Mouse (Mus musculus) liver, adult 2 months (tissue): ENCODE measurements at regions not wholly inside any gene's neighbourhood (a gene's known extent, or its start where the extent isn't known, plus 50 kb on each side); places are given as distances from the start of the nearest gene placed in this dataset.

Source experiments
- CTCF ChIP-seq: fragments of 200-500 bp; IDR thresholded peaks from 2 replicates; pipeline ENCODE4 v1.5.1; 2011; ENCODE audit warnings: low read depth, low read length, control low read depth
- POLR2A ChIP-seq: fragments of 200-500 bp; IDR thresholded peaks from 2 replicates; pipeline ENCODE4 v1.6.1; 2011; ENCODE audit warnings: low read length, control low read depth; ENCODE audit not compliant: insufficient read depth; ENCODE audit errors: extremely low read depth

DNA sequence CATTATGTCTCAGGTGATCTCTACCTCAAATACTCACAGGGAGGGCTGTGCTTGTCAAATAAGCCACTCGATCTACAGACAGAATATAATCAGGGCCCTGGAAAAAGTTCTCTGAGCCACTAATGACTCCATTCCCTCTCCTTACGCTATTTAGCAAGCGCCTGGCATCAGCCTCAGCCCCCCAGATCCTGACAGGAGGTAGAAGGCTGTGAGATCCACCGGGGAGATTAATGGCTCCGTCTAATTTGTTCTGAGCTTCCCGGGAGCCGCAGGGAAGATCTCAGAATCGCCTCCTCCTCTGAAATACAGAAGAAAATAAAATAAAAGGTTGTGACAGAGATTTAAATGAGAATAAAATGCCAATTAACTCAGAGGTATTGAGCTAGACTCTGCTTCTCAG lies 189.4 kb downstream of the Tle3 start:
- TF ChIP-seq POLR2A (no peak), CTCF (no peak)
